Mouse (Mus musculus) limb, embryonic 14.5 days (tissue): ENCODE measurements around the gene Ldha. TPM values are rescaled to one million over a fixed set of nuclear protein-coding genes. Genes with fewer than 3 reads are reported as not detected.

Experiments
- ATAC-seq: fragments of 200-750 bp; cut with Nextera tagmentation; 2 replicates; pipeline ENCODE4 v1.8.0; 2017; ENCODE audit warnings: low read depth, moderate number of reproducible peaks, moderate TSS enrichment; ENCODE audit not compliant: low FRiP score
- DNase-seq: peaks from one replicate; pipeline ENCODE4 v3.0.0-alpha.2; 2015; ENCODE audit warnings: low spot score
- H3K27ac ChIP-seq: fragments of 300-500 bp; sonication (generic); replicated peaks from 2 replicates; pipeline ENCODE4 v1.5.1; 2014; ENCODE audit warnings: low read depth, mild to moderate bottlenecking, low read length, moderate library complexity, mixed read lengths
- H3K27me3 ChIP-seq: fragments of 300-500 bp; sonication (generic); 2 replicates; pipeline ENCODE4 v1.6.1; 2014; ENCODE audit warnings: low read length, mixed read lengths; ENCODE audit not compliant: control insufficient read depth, insufficient read depth
- H3K36me3 ChIP-seq: fragments of 300-500 bp; sonication (generic); 2 replicates; pipeline ENCODE4 v1.6.1; 2014; ENCODE audit warnings: mild to moderate bottlenecking, low read length, moderate library complexity, mixed read lengths; ENCODE audit not compliant: control insufficient read depth, insufficient read depth
- H3K4me1 ChIP-seq: fragments of 300-500 bp; sonication (generic); 2 replicates; pipeline ENCODE4 v1.6.1; 2014; ENCODE audit warnings: antibody characterized with exemption, low read length, mixed read lengths; ENCODE audit not compliant: control insufficient read depth, insufficient read depth
- H3K4me2 ChIP-seq: fragments of 300-500 bp; sonication (generic); replicated peaks from 2 replicates; pipeline ENCODE4 v1.6.1; 2014; ENCODE audit warnings: low read depth, mild to moderate bottlenecking, low read length, moderate library complexity; ENCODE audit not compliant: severe bottlenecking
- H3K4me3 ChIP-seq: fragments of 300-500 bp; sonication (generic); replicated peaks from 2 replicates; pipeline ENCODE4 v1.5.1; 2014; ENCODE audit warnings: low read length
- H3K9ac ChIP-seq: fragments of 300-500 bp; sonication (generic); 2 replicates; pipeline ENCODE4 v1.6.1; 2014; ENCODE audit warnings: mild to moderate bottlenecking, low read depth, low read length, moderate library complexity; ENCODE audit not compliant: severe bottlenecking
- H3K9me3 ChIP-seq: fragments of 300-500 bp; sonication (generic); 2 replicates; pipeline ENCODE4 v1.6.1; 2016; ENCODE audit warnings: low read length; ENCODE audit not compliant: control insufficient read depth
- POLR2A ChIP-seq: fragments of 200-500 bp; IDR thresholded peaks from 2 replicates; pipeline ENCODE4 v1.8.0; 2012; ENCODE audit warnings: inconsistent platforms, mild to moderate bottlenecking, moderate library complexity, borderline replicate concordance; ENCODE audit not compliant: insufficient read depth, insufficient read length; ENCODE audit errors: extremely low read depth
- WGBS: fragments of 180-500 bp; shearing (Covaris S2); extraction: QIAGEN DNeasy Blood & Tissue Kit; methylation state at CpG from one replicate; pipeline ENCODE4 v1.1.7; 2014; 5-methylcytosine and 5-hydroxymethylcytosine counted together
- polyA plus RNA-seq, 2 experiments: library from polyadenylated mRNA; depleted of rRNA in 1 of 2; stranded (reverse) in 1 of 2; unstranded in 1 of 2; fragments of >200 nt; fragmentation: Nextera tagmentation in 1 of 2; extraction: Ambion mirVana in 1 of 2; gene quantifications; 2 replicates each; pipeline versions ENCODE4 v1.2.1 to v1.2.3; 2012 to 2014

Gene Ldha
- polyA plus RNA-seq, 2 experiments: 692 to 1,594 TPM

DNA sequence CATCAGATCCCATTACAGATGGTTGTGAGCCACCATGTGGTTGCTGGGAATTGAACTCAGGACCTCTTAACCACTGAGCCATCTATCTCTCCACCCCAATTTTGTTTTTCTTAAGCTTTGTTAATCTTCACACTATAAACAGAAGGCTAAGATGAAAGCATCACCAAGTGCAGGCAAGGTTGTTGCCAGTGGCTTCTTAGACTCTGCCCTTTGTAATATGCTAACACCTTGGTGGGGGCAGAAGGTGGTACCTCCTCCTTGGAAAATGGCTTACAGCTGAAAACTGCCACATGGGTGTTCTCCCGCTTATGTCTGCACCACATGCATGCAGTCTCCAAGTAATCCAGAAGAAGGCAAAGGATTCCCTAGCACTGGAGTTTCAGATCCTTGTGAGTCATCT is 11.4 kb downstream of the Ldha start:
- no peak for DNase-seq
- no peaks in the 10 kb centered on the region for H3K9me3 ChIP-seq
- H3K4me2 ChIP-seq: no peak overlapping the region
- no peak for ATAC-seq
- WGBS: 90% methylated on average over 1 of the region's 1 CpGs
- no peak overlapping the region for H3K4me3 ChIP-seq
- no peaks in the 10 kb centered on the region for H3K4me1 ChIP-seq
- peaks cover 83% of the 10 kb centered on the region for H3K36me3 ChIP-seq
- H3K9ac ChIP-seq: no peak overlapping the region
- no peaks in the 10 kb centered on the region for H3K27me3 ChIP-seq
- no peak for TF ChIP-seq POLR2A
- no peak overlapping the region for H3K27ac ChIP-seq

DNA sequence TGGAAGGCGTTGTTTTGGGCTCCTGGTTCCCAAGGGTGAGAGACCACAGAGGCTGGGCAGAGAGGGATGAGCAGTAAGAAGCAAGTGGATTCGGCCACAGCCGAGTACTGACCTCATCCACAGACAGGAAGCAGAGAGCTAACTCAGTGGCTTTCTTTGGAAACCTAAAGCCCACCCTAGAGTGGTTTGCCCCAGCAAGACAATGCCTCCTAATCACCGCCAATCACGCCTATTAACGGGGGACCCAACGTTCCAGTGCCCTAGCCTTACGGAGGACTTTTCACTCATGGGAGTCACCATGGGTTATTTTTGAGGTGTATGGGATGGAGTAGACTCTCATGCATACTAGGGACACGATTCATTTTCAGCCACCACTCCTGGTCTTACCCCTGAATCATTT is 12.1 kb downstream of the Ldha start:
- WGBS: 87% methylated on average over 9 of the region's 9 CpGs
- Histone ChIP-seq H3K9me3 (no peaks in the 10 kb centered on the region), H3K4me3 (no peak overlapping the region), H3K4me2 (no peak overlapping the region), H3K4me1 (no peaks in the 10 kb centered on the region), H3K27me3 (no peaks in the 10 kb centered on the region), H3K36me3 (peaks cover 76% of the 10 kb centered on the region), H3K9ac (no peak overlapping the region), H3K27ac (no peak overlapping the region)
- DNase-seq (no peak), ATAC-seq (no peak)
- TF ChIP-seq POLR2A: no peak

- no peaks in the 10 kb centered on the region for H3K4me1 ChIP-seq
- no peaks in the 10 kb centered on the region for H3K9me3 ChIP-seq
- ATAC-seq (no peak), DNase-seq (no peak)
- no peak for TF ChIP-seq POLR2A
- peaks cover 50% of the 10 kb centered on the region for H3K36me3 ChIP-seq
- no peak overlapping the region for H3K9ac ChIP-seq
- H3K4me2 ChIP-seq: no peak overlapping the region
- H3K27me3 ChIP-seq: no peaks in the 10 kb centered on the region
- H3K27ac ChIP-seq: no peak overlapping the region
- no peak overlapping the region for H3K4me3 ChIP-seq
- 67% methylated on average over 7 of the region's 7 CpGs for WGBS
Measured at GRCm38 (mm10) chr7:46855866-46856560, 14.7 kb downstream of the Ldha start.

DNA sequence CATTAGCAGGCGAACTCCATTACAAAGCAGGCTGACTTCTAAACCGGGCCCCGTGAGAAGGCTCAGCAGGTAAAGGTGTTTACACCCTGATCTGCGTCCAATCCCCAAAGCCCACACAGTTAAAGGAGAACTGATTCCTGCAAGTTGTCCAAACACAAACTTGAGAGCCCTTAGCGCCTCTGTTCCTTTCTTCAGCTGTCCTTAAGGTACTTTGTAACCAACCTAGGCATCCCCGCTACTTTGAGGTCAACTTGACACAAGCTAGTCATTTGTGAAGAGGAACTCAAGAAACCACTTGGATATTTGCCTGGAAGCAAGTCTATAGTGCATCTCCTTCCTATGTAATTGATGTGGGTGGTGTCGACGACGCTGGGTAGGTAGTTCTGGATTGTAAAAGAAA is 16.2 kb downstream of the Ldha start:
- ATAC-seq: no peak
- no peak overlapping the region for H3K27ac ChIP-seq
- H3K4me1 ChIP-seq: no peaks in the 10 kb centered on the region
- H3K27me3 ChIP-seq: no peaks in the 10 kb centered on the region
- H3K9me3 ChIP-seq: no peaks in the 10 kb centered on the region
- no peak for DNase-seq
- peaks cover 36% of the 10 kb centered on the region for H3K36me3 ChIP-seq
- TF ChIP-seq POLR2A: no peak
- no peak overlapping the region for H3K4me2 ChIP-seq
- H3K9ac ChIP-seq: no peak overlapping the region
- H3K4me3 ChIP-seq: no peak overlapping the region
- 71% methylated on average over 9 of the region's 9 CpGs for WGBS

DNA sequence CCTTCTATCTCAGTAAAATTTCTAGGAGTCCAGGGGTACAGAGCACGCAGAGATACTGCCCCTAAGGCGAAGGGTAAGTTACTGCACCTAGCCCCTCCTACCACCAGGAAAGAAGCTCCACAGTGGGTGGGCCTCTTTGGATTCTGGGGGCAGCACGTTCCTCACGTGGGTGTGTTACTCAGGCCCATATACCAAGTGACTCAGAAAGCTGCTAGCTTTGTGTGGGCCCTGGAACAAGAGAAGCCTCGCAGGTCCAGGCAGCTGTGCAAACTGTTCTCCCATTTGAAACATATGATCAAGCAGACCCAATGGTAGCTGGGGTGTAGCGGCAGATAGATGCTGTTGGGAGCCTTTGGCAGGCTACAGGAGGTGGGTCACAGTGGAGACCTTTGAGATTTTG is 17.8 kb downstream of the Ldha start:
- Histone ChIP-seq H3K27me3 (no peaks in the 10 kb centered on the region), H3K36me3 (peaks cover 20% of the 10 kb centered on the region), H3K27ac (no peak overlapping the region), H3K4me2 (no peak overlapping the region), H3K4me1 (no peaks in the 10 kb centered on the region), H3K9me3 (no peaks in the 10 kb centered on the region), H3K4me3 (no peak overlapping the region), H3K9ac (no peak overlapping the region)
- WGBS: 54% methylated on average over 6 of the region's 6 CpGs
- DNase-seq (no peak), ATAC-seq (no peak)
- no peak for TF ChIP-seq POLR2A
